Mouse (Mus musculus) midbrain, embryonic 16.5 days (tissue): ENCODE results near the gene Slc35g1. TPM values are rescaled to one million over a fixed set of nuclear protein-coding genes. Genes with fewer than 3 reads are reported as not detected.

ENCODE experiments used
- ATAC-seq: fragments of 200-750 bp; cut with Nextera tagmentation; 2 replicates; pipeline ENCODE4 v1.8.0; 2017; ENCODE audit warnings: moderate TSS enrichment
- H3K27ac ChIP-seq: fragments of 300-500 bp; sonication (generic); 2 replicates; pipeline ENCODE4 v1.5.1; 2014; ENCODE audit warnings: mild to moderate bottlenecking, low read length, mixed read lengths
- H3K27me3 ChIP-seq: fragments of 300-500 bp; sonication (generic); 2 replicates; pipeline ENCODE4 v1.6.1; 2014; ENCODE audit warnings: low read depth, low read length, mixed read lengths; ENCODE audit not compliant: control insufficient read depth, insufficient read depth
- H3K36me3 ChIP-seq: fragments of 300-500 bp; sonication (generic); 2 replicates; pipeline ENCODE4 v1.6.1; 2014; ENCODE audit warnings: mild to moderate bottlenecking, low read length, moderate library complexity, mixed read lengths; ENCODE audit not compliant: control insufficient read depth, insufficient read depth
- H3K4me1 ChIP-seq: fragments of 300-500 bp; sonication (generic); 2 replicates; pipeline ENCODE4 v1.6.1; 2014; ENCODE audit warnings: mild to moderate bottlenecking, low read length, mixed read lengths; ENCODE audit not compliant: control insufficient read depth, insufficient read depth
- H3K4me2 ChIP-seq: fragments of 300-500 bp; sonication (generic); 2 replicates; pipeline ENCODE4 v1.6.1; 2014; ENCODE audit warnings: mild to moderate bottlenecking, low read length, mixed read lengths
- H3K4me3 ChIP-seq: fragments of 300-500 bp; sonication (generic); 2 replicates; pipeline ENCODE4 v1.5.1; 2014; ENCODE audit warnings: low read depth, mild to moderate bottlenecking, low read length, moderate library complexity, mixed read lengths
- H3K9ac ChIP-seq: fragments of 300-500 bp; sonication (generic); 2 replicates; pipeline ENCODE4 v1.6.1; 2014; ENCODE audit warnings: low read depth, low read length, mixed read lengths
- H3K9me3 ChIP-seq: fragments of 300-500 bp; sonication (generic); replicated peaks from 2 replicates; pipeline ENCODE4 v1.6.1; 2014; ENCODE audit warnings: mild to moderate bottlenecking, low read length, mixed read lengths; ENCODE audit not compliant: control insufficient read depth, poor library complexity, severe bottlenecking
- WGBS: fragments of 180-500 bp; shearing (Covaris S2); extraction: QIAGEN DNeasy Blood & Tissue Kit; methylation state at CpG from one replicate; pipeline ENCODE4 v1.1.7; 2014; 5-methylcytosine and 5-hydroxymethylcytosine counted together
- polyA plus RNA-seq: library from polyadenylated mRNA; unstranded; fragments of >200 nt; fragmentation: Nextera tagmentation; extraction: Ambion mirVana; gene quantifications from 2 replicates; pipeline ENCODE4 v1.2.1, GENCODE M21; 2015

The Slc35g1 gene
- polyA plus RNA-seq, 1 experiment from 2014 or later: 0.84 TPM

DNA sequence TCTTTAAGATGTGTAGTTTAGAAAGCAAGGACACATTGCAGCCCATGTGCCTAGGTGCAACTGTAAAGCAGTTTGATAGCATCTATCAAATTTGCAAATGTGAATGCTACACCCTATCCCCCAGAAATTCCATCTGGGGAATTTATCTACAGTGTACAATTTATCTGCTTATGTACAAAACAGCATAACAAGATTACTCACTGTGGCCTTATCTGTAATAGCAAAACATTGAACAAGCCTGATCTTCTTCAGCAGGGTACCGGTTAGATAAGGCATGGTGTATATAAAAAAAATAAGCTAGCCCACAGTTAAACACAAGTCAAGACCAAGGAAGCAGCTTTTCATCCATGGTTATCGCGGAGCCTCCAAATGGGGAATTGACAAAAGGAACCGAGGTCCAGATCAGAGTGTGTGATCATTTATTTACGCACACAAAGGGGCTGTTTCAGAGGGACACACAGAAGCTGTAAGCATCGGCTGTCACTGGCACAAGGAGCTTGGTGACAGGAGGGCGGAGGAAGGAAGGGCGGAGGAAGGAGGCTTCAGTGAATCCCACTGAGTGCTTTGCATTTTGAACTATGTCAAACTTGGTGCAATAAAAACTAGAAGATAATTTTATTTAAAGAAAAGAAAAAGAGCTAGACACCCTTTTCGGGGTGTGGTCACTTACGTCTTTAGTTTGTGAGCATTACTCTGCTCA lies 14.7 kb downstream of the Slc35g1 start:
- no peaks in the 10 kb centered on the region for H3K27me3 ChIP-seq
- no peak overlapping the region for H3K27ac ChIP-seq
- H3K4me3 ChIP-seq: no peak overlapping the region
- no peak overlapping the region for H3K4me2 ChIP-seq
- H3K9ac ChIP-seq: no peak overlapping the region
- 72% methylated on average over 10 of the region's 10 CpGs for WGBS
- no peaks in the 10 kb centered on the region for H3K36me3 ChIP-seq
- no peak for ATAC-seq
- no peaks in the 10 kb centered on the region for H3K4me1 ChIP-seq
- no peaks in the 10 kb centered on the region for H3K9me3 ChIP-seq

GRCm38 (mm10) chr19:38413861-38414260 lies 18.1 kb downstream of the Slc35g1 start:
- no peak overlapping the region for H3K27ac ChIP-seq
- H3K36me3 ChIP-seq: no peaks in the 10 kb centered on the region
- H3K27me3 ChIP-seq: no peaks in the 10 kb centered on the region
- no peaks in the 10 kb centered on the region for H3K9me3 ChIP-seq
- 83% methylated on average over 6 of the region's 6 CpGs for whole genome bisulfite sequencing
- no peaks in the 10 kb centered on the region for H3K4me1 ChIP-seq
- no peak overlapping the region for H3K4me3 ChIP-seq
- H3K4me2 ChIP-seq: no peak overlapping the region
- H3K9ac ChIP-seq: no peak overlapping the region
- ATAC-seq: no peak

- ATAC-seq: no peak
Measured at GRCm38 (mm10) chr19:38418819-38419423, 23.1 kb downstream of the Slc35g1 start.

GRCm38 (mm10) chr19:38420751-38421295 lies 25.0 kb downstream of the Slc35g1 start:
- Histone ChIP-seq H3K27me3 (no peaks in the 10 kb centered on the region), H3K4me3 (no peak overlapping the region), H3K9me3 (no peaks in the 10 kb centered on the region), H3K27ac (no peak overlapping the region), H3K4me2 (no peak overlapping the region), H3K4me1 (no peaks in the 10 kb centered on the region), H3K36me3 (no peaks in the 10 kb centered on the region), H3K9ac (no peak overlapping the region)
- no peak for ATAC-seq
- 91% methylated on average over 4 of the region's 4 CpGs for WGBS

More at GRCm38 (mm10) chr19:38418819-38419423, 23.1 kb downstream of the Slc35g1 start:
- H3K4me2 ChIP-seq: no peak overlapping the region
- H3K36me3 ChIP-seq: no peaks in the 10 kb centered on the region
- no peaks in the 10 kb centered on the region for H3K4me1 ChIP-seq
- no peak overlapping the region for H3K27ac ChIP-seq
- no peaks in the 10 kb centered on the region for H3K27me3 ChIP-seq
- H3K9ac ChIP-seq: no peak overlapping the region
- no peaks in the 10 kb centered on the region for H3K9me3 ChIP-seq
- 57% methylated on average over 4 of the region's 4 CpGs for WGBS
- no peak overlapping the region for H3K4me3 ChIP-seq

GRCm38 (mm10) chr19:38421436-38421835 lies 25.7 kb downstream of the Slc35g1 start:
- Histone ChIP-seq H3K27ac (no peak overlapping the region), H3K4me2 (no peak overlapping the region), H3K36me3 (no peaks in the 10 kb centered on the region), H3K27me3 (no peaks in the 10 kb centered on the region), H3K9ac (no peak overlapping the region), H3K4me3 (no peak overlapping the region), H3K9me3 (no peaks in the 10 kb centered on the region), H3K4me1 (no peaks in the 10 kb centered on the region)
- ATAC-seq: no peak
- 54% methylated on average over 7 of the region's 7 CpGs for WGBS

DNA sequence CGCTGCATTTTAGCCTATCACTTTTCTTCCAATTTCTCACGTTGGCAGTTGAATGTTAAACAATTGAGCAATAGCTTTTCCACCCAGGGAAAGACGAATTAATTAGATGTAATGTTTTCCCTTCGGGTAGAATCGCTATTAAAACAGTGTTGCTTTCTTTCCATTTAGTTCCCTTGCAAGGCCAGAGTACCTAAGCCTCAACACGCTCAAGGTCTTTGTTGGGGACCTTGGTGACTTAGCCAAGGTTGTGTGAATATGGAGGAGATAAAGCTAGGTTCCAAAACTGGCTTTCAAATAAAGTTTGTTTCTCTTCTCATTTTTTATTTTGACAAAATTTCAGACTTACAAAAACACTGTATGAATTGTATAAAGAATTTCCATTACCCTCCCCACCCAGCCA lies 27.1 kb downstream of the Slc35g1 start:
- ATAC-seq: no peak
- H3K9ac ChIP-seq: no peak overlapping the region
- no peaks in the 10 kb centered on the region for H3K27me3 ChIP-seq
- no peaks in the 10 kb centered on the region for H3K36me3 ChIP-seq
- H3K4me2 ChIP-seq: no peak overlapping the region
- no peaks in the 10 kb centered on the region for H3K4me1 ChIP-seq
- H3K27ac ChIP-seq: no peak overlapping the region
- H3K4me3 ChIP-seq: no peak overlapping the region
- WGBS: 57% methylated on average over 6 of the region's 6 CpGs
- H3K9me3 ChIP-seq: no peaks in the 10 kb centered on the region

DNA sequence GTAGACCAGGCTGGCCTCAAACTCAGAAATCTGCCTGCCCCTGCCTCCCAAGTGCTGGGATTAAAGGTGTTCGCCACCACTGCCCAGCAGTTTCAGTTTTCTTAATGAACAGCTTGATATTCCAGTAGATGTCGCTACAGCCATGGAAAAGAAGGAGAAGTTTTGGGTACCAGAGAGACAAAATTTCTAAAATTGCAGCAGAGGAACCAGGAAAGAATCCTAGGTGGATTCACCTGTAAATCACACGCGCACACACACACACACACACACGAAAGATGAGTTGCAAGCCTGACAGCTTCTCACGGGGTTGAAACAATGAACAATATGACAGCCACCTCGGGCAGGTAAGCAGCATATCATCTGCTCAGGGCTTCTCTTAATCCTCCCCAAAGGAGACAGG lies 28.1 kb downstream of the Slc35g1 start:
- Histone ChIP-seq H3K9ac (no peak overlapping the region), H3K9me3 (no peaks in the 10 kb centered on the region), H3K27me3 (no peaks in the 10 kb centered on the region), H3K36me3 (no peaks in the 10 kb centered on the region), H3K4me3 (no peak overlapping the region), H3K4me1 (no peaks in the 10 kb centered on the region), H3K4me2 (no peak overlapping the region), H3K27ac (no peak overlapping the region)
- ATAC-seq: no peak
- WGBS: 37% methylated on average over 7 of the region's 7 CpGs

DNA sequence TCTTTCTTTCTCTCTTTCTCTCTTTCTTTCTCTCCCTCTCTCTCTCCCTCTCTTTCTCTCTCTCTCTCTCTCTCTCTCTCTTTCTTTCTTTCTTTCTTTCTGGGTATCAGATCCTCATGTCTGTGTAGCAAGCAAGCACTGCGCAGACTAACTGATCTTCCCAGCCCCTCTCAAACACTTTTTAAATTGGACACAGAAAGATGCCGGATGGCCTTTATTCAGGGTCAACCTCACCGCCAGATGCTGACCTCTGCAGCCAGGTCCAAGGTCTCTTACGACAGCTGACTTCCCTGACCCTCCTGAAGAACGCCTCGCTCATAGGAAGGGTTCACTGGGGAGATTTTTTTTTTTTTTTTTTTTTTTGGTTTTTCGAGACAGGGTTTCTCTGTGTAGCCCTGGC lies 28.8 kb downstream of the Slc35g1 start:
- no peak overlapping the region for H3K4me3 ChIP-seq
- WGBS: 87% methylated on average over 6 of the region's 7 CpGs
- no peak for ATAC-seq
- no peak overlapping the region for H3K4me2 ChIP-seq
- no peaks in the 10 kb centered on the region for H3K36me3 ChIP-seq
- H3K27ac ChIP-seq: no peak overlapping the region
- no peaks in the 10 kb centered on the region for H3K27me3 ChIP-seq
- H3K9ac ChIP-seq: no peak overlapping the region
- no peaks in the 10 kb centered on the region for H3K4me1 ChIP-seq
- H3K9me3 ChIP-seq: no peaks in the 10 kb centered on the region

- Histone ChIP-seq H3K4me3 (no peak overlapping the region), H3K9me3 (no peaks in the 10 kb centered on the region), H3K9ac (no peak overlapping the region), H3K36me3 (no peaks in the 10 kb centered on the region), H3K4me2 (no peak overlapping the region), H3K27me3 (no peaks in the 10 kb centered on the region), H3K27ac (no peak overlapping the region), H3K4me1 (no peaks in the 10 kb centered on the region)
- 50% methylated on average over 5 of the region's 5 CpGs for WGBS
- no peak for ATAC-seq
Measured at GRCm38 (mm10) chr19:38429269-38429668, 33.5 kb downstream of the Slc35g1 start.
